Mouse (Mus musculus) heart, postnatal 4 days (tissue): ENCODE measurements at regions not wholly inside any gene's neighbourhood (a gene's known extent, or its start where the extent isn't known, plus 50 kb on each side); places are given as distances from the start of the nearest gene placed in this dataset.

Source experiments
- DNase-seq: peaks from one replicate; pipeline ENCODE4 v3.0.0; 2021

DNA sequence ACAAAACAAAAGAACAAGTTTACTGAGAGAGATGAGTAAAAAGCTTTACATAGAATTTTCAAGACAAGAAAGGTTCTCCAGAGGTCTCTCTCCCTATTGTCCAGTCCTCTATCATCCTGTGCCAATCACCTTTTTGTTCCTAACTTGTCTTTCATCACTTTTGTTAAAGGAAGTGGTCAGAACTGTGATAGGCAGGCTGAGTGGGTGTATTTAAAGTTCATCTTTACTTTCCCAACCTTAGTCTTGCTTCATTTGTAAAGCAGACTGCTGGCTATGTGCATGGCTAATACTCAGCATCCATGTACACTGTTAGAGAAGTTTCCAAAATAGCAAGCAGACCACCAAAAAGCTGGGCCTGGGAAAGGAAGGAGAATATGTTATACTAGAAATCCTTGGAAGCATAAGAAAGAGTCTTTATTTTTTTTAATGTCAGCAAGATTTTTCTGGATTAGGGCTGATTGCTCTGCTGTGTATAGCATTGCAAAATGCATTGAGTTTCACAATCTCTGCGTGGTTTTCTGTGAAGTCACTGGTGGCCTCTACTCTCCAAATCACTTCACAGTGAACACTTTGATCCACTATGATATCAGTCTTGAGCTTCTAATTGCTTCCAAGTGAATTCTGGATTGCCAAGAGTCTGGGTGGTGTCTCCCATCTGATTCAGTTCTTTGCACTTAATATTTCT, 973.8 kb downstream of the Gsdmc2 start:
- DNase-seq = no peak

GRCm38 (mm10) chr15:62862574-62862973, 982.4 kb downstream of the Gsdmc2 start:
- no peak for DNase-seq

GRCm38 (mm10) chr15:62861422-62861821, 983.6 kb downstream of the Gsdmc2 start:
- peak; percentile 6 for DNase-seq

DNA sequence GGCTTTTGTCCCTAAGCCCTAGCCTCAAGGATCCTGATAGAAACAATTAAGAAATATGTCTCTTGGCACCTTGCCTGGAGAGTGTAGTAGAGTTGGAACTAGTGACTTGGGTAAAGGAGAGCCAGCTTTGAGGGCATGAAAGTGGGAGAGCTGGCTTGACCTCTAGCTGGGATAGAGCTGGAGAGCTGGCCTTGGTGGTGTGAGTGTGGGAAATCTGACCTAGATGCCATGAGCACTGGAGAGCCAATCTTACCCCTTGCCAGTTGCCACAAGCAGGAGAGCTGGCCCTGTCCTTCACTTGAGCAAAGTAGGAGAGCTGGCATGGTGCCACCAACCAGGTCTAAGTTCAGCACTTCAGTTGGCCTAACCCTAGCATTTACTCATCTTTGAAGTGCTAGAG, 995.7 kb downstream of the Gsdmc2 start:
- DNase-seq = no peak

DNA sequence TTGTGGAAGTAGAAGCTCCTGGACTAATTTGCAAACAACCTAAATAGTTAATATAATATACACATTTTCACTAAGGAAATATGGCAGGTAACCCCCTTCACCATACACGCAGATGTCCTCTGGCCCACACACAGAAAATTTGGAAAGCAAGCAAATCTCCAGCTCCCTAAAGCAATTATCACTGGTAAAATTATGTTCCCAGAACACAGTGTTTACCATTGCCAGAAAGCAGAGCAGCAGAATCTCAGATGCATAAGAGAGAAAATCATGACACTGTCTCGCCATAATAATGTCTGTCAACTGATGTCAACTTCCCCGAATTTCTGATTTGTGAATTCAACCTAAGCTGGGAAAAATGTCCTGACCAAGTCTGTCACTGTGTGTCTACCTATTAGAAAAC, 999.1 kb downstream of the Gsdmc2 start:
- no peak for DNase-seq

DNA sequence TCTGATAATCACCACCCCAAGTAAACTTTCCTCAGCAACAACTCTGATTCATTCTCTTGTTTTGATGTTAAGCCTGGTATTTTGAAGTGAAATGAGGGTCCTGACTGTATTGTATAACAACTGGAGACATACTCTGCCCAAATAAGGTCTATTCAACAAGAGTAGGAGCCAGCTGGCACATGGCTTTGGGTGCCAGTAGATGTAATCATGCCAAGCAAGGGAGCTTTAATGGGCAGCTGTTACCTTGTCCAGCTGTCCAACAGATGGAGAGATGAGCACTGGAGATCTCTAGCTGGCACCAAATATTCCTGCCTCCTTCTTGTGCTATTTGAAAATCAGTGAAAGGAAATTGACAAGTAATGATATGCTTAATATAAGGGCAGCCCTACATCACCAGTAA, 1019.4 kb downstream of the Gsdmc2 start:
- DNase-seq = no peak

GRCm38 (mm10) chr15:62823861-62824518, 1021.0 kb downstream of the Gsdmc2 start:
- DNase-seq = no peak

DNA sequence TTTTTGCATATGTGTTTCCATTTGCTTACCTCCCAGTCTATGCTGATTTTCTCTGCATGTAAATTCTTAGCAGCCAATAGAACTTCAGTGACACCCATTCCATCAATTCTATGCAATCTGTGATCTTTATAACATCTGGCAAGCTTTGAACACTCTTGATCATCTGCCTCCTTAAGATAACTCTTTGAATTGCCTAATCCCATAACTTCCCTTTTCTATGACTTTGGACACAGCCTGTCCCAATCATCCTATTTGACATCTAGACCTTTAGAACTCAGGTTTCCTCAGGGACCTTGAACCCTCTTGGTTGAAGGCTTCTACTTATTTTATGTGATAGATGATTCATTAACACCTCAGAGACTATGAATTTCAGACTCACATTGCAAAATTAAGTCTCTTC, 1022.7 kb downstream of the Gsdmc2 start:
- no peak for DNase-seq

DNA sequence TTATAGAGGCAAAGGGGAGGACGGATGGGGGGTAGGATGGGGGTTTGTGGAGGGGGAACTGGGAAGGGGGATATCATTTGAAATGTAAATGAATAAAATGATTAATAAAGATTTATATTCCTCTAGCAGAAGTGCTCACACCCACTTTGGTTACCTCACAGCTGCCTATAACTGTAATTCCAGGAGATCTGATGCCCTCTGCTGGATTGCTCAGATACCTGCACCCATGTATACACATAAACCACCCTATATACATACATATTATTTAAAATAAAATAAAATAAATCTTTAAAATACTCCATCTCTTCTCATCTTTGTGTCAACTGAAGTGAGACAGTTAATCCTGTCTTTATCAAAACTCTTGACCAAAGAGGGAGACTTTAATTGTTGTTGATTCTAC, 1031.9 kb downstream of the Gsdmc2 start:
- DNase-seq = no peak

DNA sequence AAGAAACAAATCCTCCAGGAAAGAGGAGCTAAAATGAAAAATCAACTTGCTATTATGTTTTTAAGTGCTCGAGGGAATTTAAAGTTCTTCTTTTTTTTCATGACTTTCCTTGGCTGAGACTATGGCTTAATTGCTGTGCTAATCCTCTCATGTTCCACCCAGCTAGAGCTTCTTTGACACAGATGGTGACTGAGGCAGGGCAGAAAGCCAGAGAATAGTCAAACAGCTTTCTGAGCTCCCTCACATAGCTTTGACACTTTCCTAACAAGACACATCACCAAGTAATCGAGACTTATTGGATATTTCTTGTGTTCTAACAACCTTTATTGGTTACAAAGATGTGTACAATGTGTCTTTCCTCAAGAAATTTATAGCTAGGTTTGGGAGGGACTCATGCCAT, 1033.0 kb downstream of the Gsdmc2 start:
- DNase-seq = no peak

DNA sequence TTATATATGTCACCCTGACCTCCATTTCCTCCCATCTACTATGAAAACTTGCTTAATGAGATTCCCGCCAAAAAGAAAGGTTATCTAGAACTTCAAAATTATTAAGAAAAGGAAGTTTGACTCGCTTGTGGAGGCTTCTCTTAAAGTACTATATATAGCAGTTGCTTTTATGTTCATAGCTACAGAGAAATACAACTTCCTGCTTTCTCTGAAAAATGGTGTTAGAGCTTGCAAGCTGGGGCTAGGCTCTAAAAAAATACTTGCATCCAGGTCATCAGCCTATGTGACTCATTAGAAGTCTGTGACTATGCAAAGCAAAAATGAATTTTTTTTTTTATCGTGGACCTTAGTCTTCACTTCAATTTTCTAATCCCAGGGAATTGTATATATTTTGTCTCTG, 1035.7 kb downstream of the Gsdmc2 start:
- DNase-seq = no peak

GRCm38 (mm10) chr15:62808087-62808808, 1036.7 kb downstream of the Gsdmc2 start:
- DNase-seq = no peak

DNA sequence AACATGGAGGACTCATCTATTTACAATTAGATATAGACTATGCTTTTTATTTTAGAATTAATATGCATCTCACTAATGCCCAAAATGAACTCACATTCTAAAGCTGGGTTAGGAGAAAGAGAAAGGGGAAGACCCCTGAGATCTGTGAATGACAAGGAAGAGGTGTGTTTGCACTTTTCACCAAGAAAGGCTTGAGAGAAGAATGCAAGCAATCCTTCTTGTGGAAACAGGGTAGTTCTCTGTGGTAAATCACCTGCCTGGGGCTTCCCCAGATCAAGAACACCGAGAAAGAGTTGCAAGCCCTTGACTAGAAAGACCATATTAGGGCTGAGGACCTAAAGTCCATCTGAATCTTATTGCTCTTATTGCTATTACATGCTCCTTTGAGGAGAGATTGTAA, 1037.6 kb downstream of the Gsdmc2 start:
- no peak for DNase-seq

DNA sequence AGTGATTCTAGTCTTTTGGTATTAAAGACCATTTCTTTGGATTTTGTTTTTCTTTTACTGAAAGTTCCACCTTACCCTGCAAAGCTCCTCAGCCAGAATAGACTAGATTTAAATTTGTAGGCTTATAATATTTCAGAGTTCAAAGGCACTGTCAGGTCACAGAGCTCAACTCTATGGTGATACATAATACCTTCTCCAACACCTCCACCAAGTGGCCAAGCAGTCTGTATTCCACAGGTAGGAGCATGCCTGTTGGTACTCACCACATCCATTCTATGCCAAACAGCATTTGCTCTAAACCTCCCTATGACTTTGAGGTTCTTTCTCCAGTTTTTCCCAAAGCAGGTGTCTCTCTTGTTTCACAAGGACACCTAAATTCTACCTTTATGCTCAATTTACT, 1042.2 kb downstream of the Gsdmc2 start:
- DNase-seq = peak; percentile 9

DNA sequence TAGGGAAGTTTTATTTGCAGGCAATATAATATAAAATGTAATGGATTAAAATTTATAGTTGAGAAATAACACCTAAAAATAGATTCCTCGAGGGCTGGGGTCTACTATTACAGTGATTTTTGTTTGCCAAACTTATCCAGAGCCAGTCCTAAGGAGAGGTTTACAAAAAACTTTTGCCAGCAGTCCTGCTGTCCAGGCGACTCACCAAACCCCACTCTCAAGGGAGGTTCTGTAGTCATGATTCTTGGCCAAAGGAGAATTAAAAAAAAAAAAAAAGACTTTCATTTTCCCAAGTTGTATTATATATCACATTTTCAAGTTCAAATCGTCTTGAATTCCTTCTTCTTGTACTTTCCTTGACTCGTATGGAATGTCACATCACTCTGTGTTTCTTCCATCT, 1046.2 kb downstream of the Gsdmc2 start:
- DNase-seq = peak; percentile 11

DNA sequence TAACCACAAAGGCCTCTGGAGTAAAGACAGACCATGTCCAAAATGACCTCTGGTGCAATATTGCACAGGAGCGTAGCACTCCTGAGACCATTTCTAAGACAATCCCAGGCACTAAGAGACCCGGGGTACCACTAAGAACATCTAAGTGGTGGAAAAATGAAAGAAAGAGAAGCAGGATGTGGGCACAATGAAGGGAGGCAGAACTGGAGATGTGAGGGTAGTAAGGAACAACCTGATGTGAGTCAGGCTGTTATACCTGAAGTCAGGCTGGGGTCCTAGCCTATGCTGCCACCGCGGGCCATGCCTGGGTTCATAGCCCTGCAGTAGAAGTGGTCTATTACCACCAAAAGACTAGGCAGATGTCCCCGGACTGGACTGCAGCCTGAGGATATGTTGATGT, 1051.4 kb downstream of the Gsdmc2 start:
- no peak for DNase-seq

- DNase-seq = no peak
Measured at GRCm38 (mm10) chr15:62792084-62792483, 1052.9 kb downstream of the Gsdmc2 start.

GRCm38 (mm10) chr15:62787753-62788152, 1057.2 kb downstream of the Gsdmc2 start:
- DNase-seq = no peak

DNA sequence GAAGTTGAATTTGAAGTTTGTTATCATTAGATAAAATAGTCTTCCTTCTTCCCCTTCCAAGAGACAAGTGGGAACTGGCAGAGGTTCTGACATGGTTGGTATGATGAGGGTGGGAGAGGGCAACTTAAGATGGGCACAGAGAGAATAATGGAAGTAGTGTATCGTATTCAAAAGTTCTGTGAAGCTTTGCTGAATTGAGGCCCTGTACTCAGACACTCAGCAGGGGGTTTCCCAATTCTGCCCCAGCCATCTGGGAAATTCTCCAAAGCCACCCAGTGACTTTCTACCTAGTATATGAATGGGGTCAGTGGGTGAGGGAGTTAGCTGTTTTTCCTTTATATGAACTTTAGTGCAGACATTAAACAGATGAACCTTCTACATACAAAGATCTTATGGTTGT, 1058.7 kb downstream of the Gsdmc2 start:
- DNase-seq = no peak

- no peak for DNase-seq
Measured at GRCm38 (mm10) chr15:62784456-62785139, 1060.4 kb downstream of the Gsdmc2 start.

- DNase-seq = no peak
Measured at GRCm38 (mm10) chr15:62778899-62779298, 1066.1 kb downstream of the Gsdmc2 start.

- DNase-seq = no peak
Measured at GRCm38 (mm10) chr15:62752686-62753085, 1092.3 kb downstream of the Gsdmc2 start.

GRCm38 (mm10) chr15:62743879-62744278, 1101.1 kb downstream of the Gsdmc2 start:
- DNase-seq = no peak
